Mouse (Mus musculus): Measurements from ENCODE around the gene Dchs2. TPM values are rescaled to one million over a fixed set of nuclear protein-coding genes. Genes with fewer than 3 reads are reported as not detected.

The Dchs2 gene
- 0.10 and 0.16 TPM in 2 replicates for polyA plus RNA-seq (2015; fragmentation: Nextera tagmentation; extraction: Ambion mirVana)

DNA sequence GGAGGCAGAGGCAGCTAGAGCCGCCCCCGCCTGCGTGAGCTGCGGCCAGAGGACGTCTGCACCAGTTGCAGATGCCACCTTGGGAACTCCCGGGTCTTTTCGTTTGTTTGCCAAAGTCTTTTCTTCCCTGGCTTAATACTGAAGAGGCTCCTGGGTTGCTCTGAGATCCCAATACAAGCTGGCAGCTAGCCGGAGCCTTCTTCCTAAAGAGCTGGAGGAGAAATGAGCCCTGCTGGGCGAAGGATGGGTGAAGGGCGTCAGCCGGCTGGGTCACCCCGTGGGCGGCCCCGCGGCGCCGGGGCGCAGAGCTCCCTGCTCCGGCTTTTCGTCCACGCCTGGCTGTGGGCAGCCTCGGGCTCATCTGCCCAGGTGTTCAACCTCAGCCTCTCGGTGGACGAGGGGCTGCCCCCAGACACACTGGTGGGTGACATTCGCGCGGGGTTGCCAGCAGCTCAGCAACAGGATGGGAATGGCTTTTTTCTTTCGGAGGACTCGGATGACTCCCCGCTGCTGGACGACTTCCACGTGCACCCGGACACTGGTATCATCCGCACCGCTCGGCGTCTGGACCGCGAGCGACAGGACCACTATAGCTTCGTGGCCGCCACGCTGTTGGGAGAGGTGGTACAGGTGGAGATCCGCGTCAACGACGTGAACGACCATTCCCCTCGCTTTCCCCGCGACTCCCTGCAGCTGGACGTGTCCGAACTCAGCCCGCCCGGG is at the start of gene Dchs2:
Gene Dchs2, plus strand, starts transcription at position 223 of the 723 bp plus-strand sequence.
- Histone ChIP-seq H3K4me2 (replicated peaks) (peak within 1 kb of the TSS; percentile 99), H3K4me3 (replicated peaks) (peak within 1 kb of the TSS; percentile 52), H3K27ac (0 out of 2 replicates have a peak within 1 kb of the TSS, but pooled peaks have one; percentile 17), H3K27me3 (replicated peaks) (peaks cover 44% of the 10 kb centered on the region), H3K36me3 (no peaks in the 10 kb centered on the region), H3K9ac (peak within 1 kb of the TSS; percentile 44), H3K4me1 (replicated peaks) (peaks cover 26% of the 10 kb centered on the region), H3K9me3 (no peaks in the 10 kb centered on the region)
- ATAC-seq, result peak; percentile 37
- under 1% methylated on average over 55 of the region's 55 CpGs for WGBS

DNA sequence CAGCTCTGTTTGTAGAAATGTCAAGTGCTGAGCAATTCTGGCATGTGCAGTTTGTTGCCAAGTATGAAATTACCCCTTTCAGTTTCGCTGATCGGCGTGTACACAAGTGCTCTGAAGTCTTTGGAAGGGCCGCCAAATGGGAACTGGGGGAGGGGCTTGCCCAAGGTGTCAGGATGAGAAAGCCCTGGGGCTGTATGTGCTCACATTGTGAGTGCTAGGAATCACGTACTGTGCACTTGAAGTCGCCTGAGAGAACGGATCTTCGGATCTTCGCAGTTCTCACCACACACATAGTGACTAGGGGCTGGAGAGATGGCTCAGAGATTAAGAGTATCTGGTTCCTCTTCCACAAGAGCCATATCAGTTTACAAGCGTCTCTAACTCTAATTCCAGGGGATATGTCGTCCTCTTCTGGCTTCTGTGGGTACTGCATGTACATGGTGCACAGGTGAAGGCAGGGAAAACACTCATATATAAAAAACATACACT is 47.1 kb upstream of the Dchs2 start:
- no peaks in the 10 kb centered on the region for H3K36me3 ChIP-seq
- peak overlapping the region; percentile 67 for H3K4me2 ChIP-seq (replicated peaks)
- no peaks in the 10 kb centered on the region for H3K4me1 ChIP-seq (replicated peaks)
- 3% methylated on average over 11 of the region's 11 CpGs for WGBS
- H3K27me3 ChIP-seq (replicated peaks), result no peaks in the 10 kb centered on the region
- ATAC-seq, result peak; percentile 87
- no peaks in the 10 kb centered on the region for H3K9me3 ChIP-seq
- H3K4me3 ChIP-seq (replicated peaks), result peak overlapping the region; percentile 26
- no peak overlapping the region; the same call in 1 of the 2 replicates for H3K9ac ChIP-seq
- H3K27ac ChIP-seq, result no peak overlapping the region

DNA sequence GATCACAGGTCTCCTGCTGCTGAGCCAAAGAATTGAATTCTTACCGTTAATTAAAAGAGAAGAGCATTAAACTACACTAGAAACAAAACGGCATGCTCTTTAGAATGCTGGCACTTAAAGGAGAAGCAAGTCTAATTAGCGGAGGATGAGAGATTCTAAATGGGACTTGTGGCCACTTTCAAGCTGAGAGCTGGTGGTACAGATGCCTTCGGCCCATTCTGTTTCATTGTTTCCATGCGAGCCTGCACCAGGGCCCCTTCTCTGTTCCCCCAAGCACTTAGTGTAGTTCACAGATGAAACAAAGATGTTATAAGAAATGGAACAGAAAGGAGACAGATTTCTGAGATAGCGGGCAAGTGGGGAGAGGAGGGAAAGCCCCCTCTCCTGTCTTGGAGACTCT is 30.2 kb upstream of the Dchs2 start:
- Histone ChIP-seq H3K4me2 (replicated peaks) (no peak overlapping the region), H3K27me3 (replicated peaks) (no peaks in the 10 kb centered on the region), H3K4me3 (replicated peaks) (no peak overlapping the region), H3K4me1 (replicated peaks) (no peaks in the 10 kb centered on the region), H3K9ac (no peak overlapping the region), H3K9me3 (no peaks in the 10 kb centered on the region), H3K36me3 (no peaks in the 10 kb centered on the region), H3K27ac (no peak overlapping the region)
- WGBS, result 84% methylated on average over 6 of the region's 6 CpGs
- no peak for ATAC-seq

DNA sequence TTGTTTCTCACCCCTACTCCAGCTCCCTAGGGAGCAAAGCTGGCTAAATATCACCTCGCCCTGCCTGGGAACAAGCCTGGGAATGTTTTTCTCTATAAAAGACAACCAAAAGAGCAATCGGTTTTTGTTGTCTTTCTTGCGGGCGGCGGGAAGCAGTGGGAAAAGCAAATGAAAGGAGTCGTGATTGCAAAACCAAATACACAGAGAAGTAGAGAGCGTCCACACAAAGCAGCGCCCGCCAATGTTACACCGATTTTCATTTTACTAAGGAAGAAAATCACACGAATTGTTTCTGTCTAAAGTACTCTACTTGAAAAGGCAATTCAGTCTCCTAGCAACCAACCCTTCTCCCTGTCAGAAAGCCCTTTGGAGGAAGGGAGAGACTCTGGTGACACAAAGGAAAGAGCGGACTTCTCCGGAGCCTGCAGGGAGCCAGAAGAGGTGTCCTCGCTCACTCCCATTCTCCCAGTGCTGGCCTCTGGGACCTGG is 29.2 kb upstream of the Dchs2 start:
- peak overlapping the region; percentile 42 for H3K4me2 ChIP-seq (replicated peaks)
- no peaks in the 10 kb centered on the region for H3K27me3 ChIP-seq (replicated peaks)
- peak overlapping the region; percentile 0; the same call in 1 of the 2 replicates for H3K4me3 ChIP-seq (replicated peaks)
- H3K36me3 ChIP-seq, result no peaks in the 10 kb centered on the region
- H3K9ac ChIP-seq, result peak overlapping the region; percentile 23
- no peak overlapping the region for H3K27ac ChIP-seq
- no peak; the same call in 1 of the 2 replicates for ATAC-seq
- no peaks in the 10 kb centered on the region for H3K4me1 ChIP-seq (replicated peaks)
- H3K9me3 ChIP-seq, result no peaks in the 10 kb centered on the region
- 16% methylated on average over 14 of the region's 14 CpGs for WGBS

DNA sequence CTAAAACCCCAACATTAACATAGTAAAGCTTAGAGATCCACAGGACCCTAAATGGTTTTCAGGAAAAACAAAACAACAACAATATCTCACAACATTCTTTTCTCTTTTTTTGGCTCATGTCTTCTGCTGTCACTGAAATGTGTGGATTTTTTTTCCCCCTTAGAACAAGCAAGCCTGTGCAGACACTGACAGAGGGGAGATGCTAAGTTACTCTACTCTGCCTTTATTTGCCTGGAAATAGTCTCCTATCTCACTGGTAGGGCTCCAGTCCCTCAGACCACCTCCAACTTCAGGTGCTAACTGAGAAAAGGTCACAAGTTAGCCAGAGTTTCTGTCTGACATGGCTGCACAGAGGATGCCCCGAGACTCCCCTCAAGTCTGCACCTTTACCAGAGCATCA is 28.6 kb upstream of the Dchs2 start:
- no peaks in the 10 kb centered on the region for H3K9me3 ChIP-seq
- H3K4me1 ChIP-seq (replicated peaks), result no peaks in the 10 kb centered on the region
- no peak overlapping the region for H3K4me3 ChIP-seq (replicated peaks)
- no peak for ATAC-seq
- no peaks in the 10 kb centered on the region for H3K36me3 ChIP-seq
- 97% methylated on average over 1 of the region's 1 CpGs for WGBS
- H3K4me2 ChIP-seq (replicated peaks), result peak overlapping the region; percentile 42; the same call in 1 of the 2 replicates
- no peak overlapping the region for H3K27ac ChIP-seq
- no peaks in the 10 kb centered on the region for H3K27me3 ChIP-seq (replicated peaks)
- no peak overlapping the region for H3K9ac ChIP-seq

DNA sequence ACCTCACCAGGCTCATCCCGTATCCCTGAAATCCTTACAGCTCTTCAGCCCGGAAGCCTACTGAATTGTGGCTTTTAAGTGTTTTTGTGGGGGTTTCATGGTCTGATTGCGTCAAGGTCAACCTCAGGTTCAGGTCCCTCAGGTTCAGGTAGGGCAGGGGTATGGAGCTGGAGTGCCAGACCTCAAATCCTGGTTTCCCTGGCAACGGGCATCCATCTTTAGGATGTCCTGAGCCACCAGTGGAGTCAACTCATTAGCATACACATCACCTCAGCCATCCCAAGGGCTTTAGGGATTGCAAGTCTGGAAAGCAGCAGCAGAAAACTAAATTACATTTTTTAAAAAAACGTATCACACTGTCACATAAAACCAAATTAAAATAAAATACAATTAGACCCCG is 28.1 kb upstream of the Dchs2 start:
- no peaks in the 10 kb centered on the region for H3K4me1 ChIP-seq (replicated peaks)
- H3K4me2 ChIP-seq (replicated peaks), result no peak overlapping the region
- H3K36me3 ChIP-seq, result no peaks in the 10 kb centered on the region
- ATAC-seq, result no peak
- H3K27me3 ChIP-seq (replicated peaks), result no peaks in the 10 kb centered on the region
- no peak overlapping the region for H3K27ac ChIP-seq
- no peaks in the 10 kb centered on the region for H3K9me3 ChIP-seq
- no peak overlapping the region for H3K9ac ChIP-seq
- no peak overlapping the region for H3K4me3 ChIP-seq (replicated peaks)
- 78% methylated on average over 6 of the region's 6 CpGs for WGBS

DNA sequence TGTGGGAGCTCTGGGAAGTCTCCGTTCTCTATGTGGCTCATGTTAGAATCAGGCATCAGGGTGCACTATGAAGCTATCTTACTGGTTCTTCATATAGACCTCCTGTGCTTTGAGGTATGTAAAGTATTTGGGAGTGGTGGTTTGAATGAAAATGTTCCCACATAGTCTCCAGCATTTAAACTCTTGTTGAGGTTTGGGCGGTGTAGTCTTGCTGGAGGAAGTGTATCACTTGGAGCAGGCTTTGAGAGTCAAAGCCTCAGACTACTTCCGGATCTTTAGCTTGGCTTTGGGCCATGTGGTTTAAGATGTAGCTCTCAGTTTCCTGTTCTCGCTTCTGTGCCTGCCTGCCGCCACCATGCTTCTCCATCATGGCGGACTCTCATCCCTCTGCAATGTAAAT is 25.5 kb upstream of the Dchs2 start:
- Histone ChIP-seq H3K27me3 (replicated peaks) (no peaks in the 10 kb centered on the region), H3K4me1 (replicated peaks) (no peaks in the 10 kb centered on the region), H3K27ac (no peak overlapping the region), H3K9ac (no peak overlapping the region), H3K9me3 (no peaks in the 10 kb centered on the region), H3K36me3 (no peaks in the 10 kb centered on the region), H3K4me2 (replicated peaks) (no peak overlapping the region), H3K4me3 (replicated peaks) (no peak overlapping the region)
- ATAC-seq, result no peak
- WGBS, result 90% methylated on average over 6 of the region's 6 CpGs

DNA sequence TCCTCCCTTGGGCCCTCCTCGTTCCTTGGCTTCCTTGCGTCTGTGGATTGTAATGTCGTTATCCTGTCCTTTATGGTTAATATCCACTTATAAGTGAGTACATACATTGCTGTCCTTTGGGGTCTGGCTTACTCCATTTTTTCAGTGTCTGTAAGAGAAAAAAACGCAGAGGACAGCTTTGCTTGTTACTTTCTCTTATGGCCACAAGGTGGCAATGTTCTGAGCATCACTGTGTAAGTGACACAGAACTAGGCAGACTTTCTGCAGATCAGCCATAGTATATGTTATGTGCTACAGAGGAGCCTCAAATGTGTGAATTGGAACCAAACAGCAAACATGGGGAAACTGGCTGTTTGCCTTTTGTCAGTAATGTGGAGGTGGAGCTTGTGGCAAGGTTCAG is 17.6 kb upstream of the Dchs2 start:
- no peak overlapping the region for H3K4me2 ChIP-seq (replicated peaks)
- H3K27ac ChIP-seq, result no peak overlapping the region
- no peaks in the 10 kb centered on the region for H3K27me3 ChIP-seq (replicated peaks)
- H3K9me3 ChIP-seq, result no peaks in the 10 kb centered on the region
- ATAC-seq, result peak; percentile 41; the same call in 1 of the 2 replicates
- H3K36me3 ChIP-seq, result no peaks in the 10 kb centered on the region
- H3K4me3 ChIP-seq (replicated peaks), result no peak overlapping the region
- WGBS, result 25% methylated on average over 4 of the region's 4 CpGs
- peaks cover 4% of the 10 kb centered on the region; the same call in 1 of the 2 replicates for H3K4me1 ChIP-seq (replicated peaks)
- no peak overlapping the region for H3K9ac ChIP-seq

DNA sequence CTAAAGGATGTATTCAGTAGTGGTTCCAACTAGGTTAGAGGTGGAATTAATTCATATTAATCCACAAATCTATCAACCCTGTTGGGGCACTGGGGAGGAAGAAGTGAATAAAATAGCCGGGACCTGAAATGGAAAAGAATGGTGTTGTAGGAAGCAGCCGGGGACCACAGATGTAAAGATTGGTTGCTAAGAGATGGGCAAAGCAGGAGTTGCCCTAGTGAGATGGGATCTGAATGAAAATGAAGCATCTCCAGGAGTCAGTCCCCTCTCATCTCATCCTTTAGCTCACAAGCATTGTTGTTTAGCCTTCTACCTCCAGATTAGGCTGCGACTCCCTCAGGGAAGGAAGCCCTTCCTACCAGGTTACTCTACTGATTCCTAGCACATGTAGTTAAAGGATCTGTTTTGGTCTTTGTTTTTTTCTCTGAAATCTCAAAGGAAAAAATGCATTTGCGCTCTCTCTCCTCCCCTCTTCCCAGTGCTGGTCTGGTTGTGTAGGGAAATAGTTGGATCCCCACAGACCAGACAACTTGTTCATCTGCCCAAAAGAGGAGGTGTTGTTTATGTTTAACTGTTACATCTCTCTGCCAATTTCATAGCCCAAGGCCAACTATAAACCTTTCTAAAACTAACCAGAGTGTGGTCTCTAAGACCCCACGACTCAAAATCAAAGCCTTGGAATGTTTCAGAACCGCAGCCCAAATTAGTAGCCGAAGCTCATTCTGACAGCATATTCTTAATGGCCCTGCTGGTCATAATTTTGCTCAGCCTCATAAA is 16.1 kb upstream of the Dchs2 start:
- H3K9ac ChIP-seq, result no peak overlapping the region

DNA sequence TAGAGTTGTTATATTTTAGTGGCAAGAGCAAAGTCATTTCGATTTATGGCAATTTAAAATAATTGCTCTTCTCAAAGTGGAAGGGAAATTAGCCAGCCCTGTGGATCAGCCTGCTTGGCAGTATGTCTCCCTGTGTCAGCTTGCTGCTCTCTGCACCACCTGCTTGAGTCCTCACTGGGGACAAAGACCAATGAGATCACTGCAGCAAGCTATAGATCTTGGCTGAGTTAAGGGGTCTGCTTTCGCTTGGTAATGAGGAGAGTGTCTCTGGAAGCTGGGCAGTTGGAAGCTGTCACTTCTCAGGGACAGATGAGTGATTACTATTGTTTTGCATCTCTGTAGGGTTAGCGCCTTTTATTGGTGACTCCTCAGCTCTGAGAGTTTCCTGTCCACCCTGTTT is 14.9 kb upstream of the Dchs2 start:
- Histone ChIP-seq H3K9ac (no peak overlapping the region), H3K4me1 (replicated peaks) (peaks cover 4% of the 10 kb centered on the region; the same call in 1 of the 2 replicates), H3K9me3 (no peaks in the 10 kb centered on the region), H3K27me3 (replicated peaks) (no peaks in the 10 kb centered on the region), H3K27ac (no peak overlapping the region), H3K4me2 (replicated peaks) (no peak overlapping the region), H3K36me3 (no peaks in the 10 kb centered on the region), H3K4me3 (replicated peaks) (no peak overlapping the region)
- 21% methylated on average over 3 of the region's 3 CpGs for WGBS
- ATAC-seq, result no peak

More for the DNA sequence above, 16.1 kb upstream of the Dchs2 start:
- H3K36me3 ChIP-seq, result no peaks in the 10 kb centered on the region
- peaks cover 4% of the 10 kb centered on the region; the same call in 1 of the 2 replicates for H3K4me1 ChIP-seq (replicated peaks)
- H3K9me3 ChIP-seq, result no peaks in the 10 kb centered on the region
- 59% methylated on average over 7 of the region's 7 CpGs for WGBS
- ATAC-seq, result no peak
- no peak overlapping the region for H3K4me2 ChIP-seq (replicated peaks)
- H3K27me3 ChIP-seq (replicated peaks), result no peaks in the 10 kb centered on the region
- H3K27ac ChIP-seq, result no peak overlapping the region
- no peak overlapping the region for H3K4me3 ChIP-seq (replicated peaks)

DNA sequence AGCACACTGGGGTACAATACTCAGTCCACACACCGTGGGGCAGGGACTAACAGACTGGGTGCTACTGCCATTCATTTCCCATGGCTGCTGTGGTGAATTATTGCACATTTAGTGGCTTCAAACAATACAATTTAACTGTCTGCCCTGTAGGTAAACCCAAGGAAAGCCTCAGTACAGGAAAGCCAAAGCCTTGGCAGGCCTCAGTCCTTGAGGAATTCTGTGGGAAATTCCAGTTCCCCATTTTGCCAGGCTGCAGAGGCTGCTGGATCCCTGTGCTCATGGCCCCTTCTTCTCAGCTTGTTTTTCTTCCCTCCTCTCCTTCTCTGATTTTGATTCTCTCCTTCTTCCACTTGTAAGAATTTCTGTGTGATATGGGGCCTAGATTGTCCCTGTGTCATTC is 12.8 kb upstream of the Dchs2 start:
- Histone ChIP-seq H3K9me3 (no peaks in the 10 kb centered on the region), H3K4me2 (replicated peaks) (no peak overlapping the region), H3K9ac (no peak overlapping the region), H3K27me3 (replicated peaks) (no peaks in the 10 kb centered on the region), H3K4me3 (replicated peaks) (no peak overlapping the region), H3K4me1 (replicated peaks) (peaks cover 4% of the 10 kb centered on the region; the same call in 1 of the 2 replicates), H3K27ac (no peak overlapping the region), H3K36me3 (no peaks in the 10 kb centered on the region)
- no peak for ATAC-seq
- 50% methylated on average over 1 of the region's 1 CpGs for WGBS

DNA sequence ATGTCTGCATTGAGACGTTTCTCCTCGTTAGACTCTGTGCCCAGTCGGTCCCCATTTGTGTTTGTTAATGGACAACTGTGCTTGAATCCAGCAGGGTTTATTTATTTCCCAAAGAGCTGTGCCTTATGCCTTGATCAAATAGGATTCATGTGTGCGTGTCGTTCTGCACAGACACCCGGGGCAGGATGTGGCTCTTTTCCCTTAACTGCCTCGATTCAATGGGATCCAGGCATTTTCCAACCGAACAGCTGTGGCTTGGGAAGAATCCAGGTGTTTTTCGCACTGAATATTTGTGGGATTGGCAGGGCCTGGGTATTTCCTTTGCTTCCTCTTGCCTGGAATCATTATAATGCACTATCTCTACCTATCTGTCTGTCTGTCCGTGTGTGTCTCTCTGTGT is 10.2 kb upstream of the Dchs2 start:
- Histone ChIP-seq H3K27me3 (replicated peaks) (no peaks in the 10 kb centered on the region), H3K9me3 (no peaks in the 10 kb centered on the region), H3K9ac (no peak overlapping the region), H3K4me1 (replicated peaks) (peaks cover 4% of the 10 kb centered on the region; the same call in 1 of the 2 replicates), H3K27ac (no peak overlapping the region), H3K36me3 (no peaks in the 10 kb centered on the region), H3K4me2 (replicated peaks) (no peak overlapping the region), H3K4me3 (replicated peaks) (no peak overlapping the region)
- WGBS, result 67% methylated on average over 10 of the region's 10 CpGs
- ATAC-seq, result no peak
